Mouse (Mus musculus): Measurements from ENCODE around the gene Arhgap9. TPM values are rescaled to one million over a fixed set of nuclear protein-coding genes. Genes with fewer than 3 reads are reported as not detected.
A peak's percentile ranks its signal among the peaks of the same experiment; 100 is the strongest.

Gene Arhgap9
- total and polyA plus RNA-seq, 2 experiments: 1.5 to 2.1 TPM

- no peak overlapping the region for H3K9ac ChIP-seq (ENCODE audit: low read depth, low read length)
- TF ChIP-seq POLR2A (IDR thresholded peaks at IDR 0.05; ENCODE audit: extremely low read depth, insufficient read depth, low read length): no peak
- TF ChIP-seq CTCF (IDR thresholded peaks at IDR 0.05; ENCODE audit: low read depth, low read length): no peak
- DNase-seq (ENCODE audit: extremely low read depth, low read depth, low spot score): no peak
- H3K4me3 ChIP-seq (ENCODE audit: insufficient read depth, low read depth, low read length): no peak overlapping the region
- 0 out of 2 replicates have a peak, but pooled peaks cover 2% of the 10 kb centered on the region for H3K79me2 ChIP-seq (ENCODE audit: control insufficient read depth, insufficient read depth, low read length)
- no peaks in the 10 kb centered on the region for H3K36me3 ChIP-seq (ENCODE audit: control insufficient read depth, insufficient read depth, low read length)
- no peak overlapping the region for H3K27ac ChIP-seq (replicated peaks; ENCODE audit: insufficient read depth, low read depth, low read length)
- WGBS: 83% methylated on average over 13 of the region's 13 CpGs
- peaks cover 14% of the 10 kb centered on the region for H3K27me3 ChIP-seq (ENCODE audit: control insufficient read depth, insufficient read depth, low read length)
- peaks cover 7% of the 10 kb centered on the region; the same call in 1 of the 2 replicates for H3K4me1 ChIP-seq (ENCODE audit: control insufficient read depth, insufficient read depth, low read length)
Observed at GRCm38 (mm10) chr10:127322178-127322577, 414 bp downstream of the Arhgap9 start.

- Histone ChIP-seq H3K79me2 (ENCODE audit: control insufficient read depth, insufficient read depth, low read length) (0 out of 2 replicates have a peak, but pooled peaks cover 2% of the 10 kb centered on the region), H3K27ac (replicated peaks; ENCODE audit: insufficient read depth, low read depth, low read length) (peak overlapping the region; percentile 64), H3K9ac (ENCODE audit: low read depth, low read length) (0 out of 2 replicates have a peak overlapping the region, but pooled peaks have one; percentile 8)
Observed at GRCm38 (mm10) chr10:127322669-127323068, 905 bp downstream of the Arhgap9 start.

DNA sequence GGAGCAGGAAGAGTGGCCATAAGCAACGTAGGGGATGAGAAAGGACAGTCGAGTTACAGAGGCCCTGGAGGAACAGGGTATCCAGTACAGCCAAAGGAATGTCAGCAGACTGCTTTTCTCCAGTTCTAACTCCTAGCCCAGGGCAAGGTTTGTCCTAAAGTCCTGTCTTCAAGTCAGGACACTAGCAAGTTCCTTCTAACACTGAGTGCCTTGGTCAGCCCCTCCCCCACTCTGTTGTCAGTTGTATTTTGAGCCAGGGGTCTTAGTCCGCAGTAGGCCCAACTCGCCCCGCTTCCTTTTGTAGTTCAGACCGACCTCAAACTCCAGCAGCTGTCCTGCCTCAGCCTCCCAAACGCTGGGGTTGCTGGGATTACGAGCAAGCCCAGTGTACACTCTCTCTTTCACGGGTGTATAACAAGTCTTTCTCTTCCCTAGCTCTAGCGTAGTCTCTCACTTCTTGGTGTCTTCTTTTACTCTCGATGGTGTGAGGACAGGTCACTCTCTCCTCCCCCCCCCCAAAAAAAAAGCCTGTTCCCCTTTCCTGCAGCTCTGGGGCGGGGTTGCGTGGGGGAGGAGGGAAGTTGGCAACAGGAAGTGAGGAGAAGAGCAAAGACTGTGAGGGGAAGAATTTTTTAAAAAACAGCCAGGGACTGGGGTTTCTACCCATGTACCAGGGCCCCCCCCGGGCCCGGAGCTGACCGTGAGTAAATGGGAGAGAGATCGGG is 1.5 kb downstream of the Arhgap9 start:
- 67% methylated on average over 17 of the region's 17 CpGs for WGBS
- Histone ChIP-seq H3K36me3 (ENCODE audit: control insufficient read depth, insufficient read depth, low read length) (no peaks in the 10 kb centered on the region), H3K79me2 (ENCODE audit: control insufficient read depth, insufficient read depth, low read length) (0 out of 2 replicates have a peak, but pooled peaks cover 2% of the 10 kb centered on the region), H3K4me1 (ENCODE audit: control insufficient read depth, insufficient read depth, low read length) (peaks cover 7% of the 10 kb centered on the region; the same call in 1 of the 2 replicates), H3K27me3 (ENCODE audit: control insufficient read depth, insufficient read depth, low read length) (peaks cover 14% of the 10 kb centered on the region), H3K4me3 (ENCODE audit: insufficient read depth, low read depth, low read length) (peak overlapping the region; percentile 37), H3K9ac (ENCODE audit: low read depth, low read length) (peak overlapping the region; percentile 8; the same call in 1 of the 2 replicates), H3K27ac (replicated peaks; ENCODE audit: insufficient read depth, low read depth, low read length) (peak overlapping the region; percentile 64)
- TF ChIP-seq POLR2A (IDR thresholded peaks at IDR 0.05; ENCODE audit: extremely low read depth, insufficient read depth, low read length) (no peak), CTCF (IDR thresholded peaks at IDR 0.05; ENCODE audit: low read depth, low read length) (no peak)
- DNase-seq (ENCODE audit: extremely low read depth, low read depth, low spot score): no peak

More at GRCm38 (mm10) chr10:127322669-127323068, 905 bp downstream of the Arhgap9 start:
- Histone ChIP-seq H3K4me1 (ENCODE audit: control insufficient read depth, insufficient read depth, low read length) (peaks cover 7% of the 10 kb centered on the region; the same call in 1 of the 2 replicates), H3K4me3 (ENCODE audit: insufficient read depth, low read depth, low read length) (no peak overlapping the region), H3K27me3 (ENCODE audit: control insufficient read depth, insufficient read depth, low read length) (peaks cover 14% of the 10 kb centered on the region), H3K36me3 (ENCODE audit: control insufficient read depth, insufficient read depth, low read length) (no peaks in the 10 kb centered on the region)
- TF ChIP-seq CTCF (IDR thresholded peaks at IDR 0.05; ENCODE audit: low read depth, low read length) (no peak), POLR2A (IDR thresholded peaks at IDR 0.05; ENCODE audit: extremely low read depth, insufficient read depth, low read length) (no peak)
- DNase-seq (ENCODE audit: extremely low read depth, low read depth, low spot score): no peak
- WGBS: 75% methylated on average over 4 of the region's 4 CpGs

DNA sequence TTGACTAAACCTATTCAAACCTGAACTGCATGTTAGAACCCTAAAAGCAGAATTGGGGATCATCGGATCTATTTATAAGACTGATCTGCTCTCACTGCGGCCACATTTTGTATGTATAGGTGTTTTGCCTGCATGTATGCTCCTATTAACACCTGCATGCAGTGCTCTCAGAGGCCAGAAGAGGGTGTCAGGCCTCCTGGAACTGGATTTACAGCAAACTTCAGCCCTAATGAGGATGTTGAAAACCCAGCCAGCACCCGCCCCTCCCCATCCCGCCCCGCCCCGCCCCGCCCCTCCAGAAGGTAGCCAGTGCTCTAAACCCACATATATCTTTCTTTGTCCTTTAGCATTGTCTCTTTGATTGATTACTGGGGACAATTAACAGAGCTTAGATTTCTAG is 2.7 kb downstream of the Arhgap9 start:
- 20% methylated on average over 7 of the region's 7 CpGs for WGBS
- Histone ChIP-seq H3K27me3 (ENCODE audit: control insufficient read depth, insufficient read depth, low read length) (peaks cover 14% of the 10 kb centered on the region), H3K4me1 (ENCODE audit: control insufficient read depth, insufficient read depth, low read length) (peaks cover 7% of the 10 kb centered on the region; the same call in 1 of the 2 replicates), H3K36me3 (ENCODE audit: control insufficient read depth, insufficient read depth, low read length) (no peaks in the 10 kb centered on the region), H3K4me3 (ENCODE audit: insufficient read depth, low read depth, low read length) (no peak overlapping the region), H3K9ac (ENCODE audit: low read depth, low read length) (no peak overlapping the region), H3K27ac (replicated peaks; ENCODE audit: insufficient read depth, low read depth, low read length) (no peak overlapping the region), H3K79me2 (ENCODE audit: control insufficient read depth, insufficient read depth, low read length) (0 out of 2 replicates have a peak, but pooled peaks cover 2% of the 10 kb centered on the region)
- peak; percentile 63; the same call in 1 of the 2 replicates for TF ChIP-seq CTCF (IDR thresholded peaks at IDR 0.05; ENCODE audit: low read depth, low read length)
- no peak for TF ChIP-seq POLR2A (IDR thresholded peaks at IDR 0.05; ENCODE audit: extremely low read depth, insufficient read depth, low read length)
- peak; percentile 56 for DNase-seq (ENCODE audit: extremely low read depth, low read depth, low spot score)

DNA sequence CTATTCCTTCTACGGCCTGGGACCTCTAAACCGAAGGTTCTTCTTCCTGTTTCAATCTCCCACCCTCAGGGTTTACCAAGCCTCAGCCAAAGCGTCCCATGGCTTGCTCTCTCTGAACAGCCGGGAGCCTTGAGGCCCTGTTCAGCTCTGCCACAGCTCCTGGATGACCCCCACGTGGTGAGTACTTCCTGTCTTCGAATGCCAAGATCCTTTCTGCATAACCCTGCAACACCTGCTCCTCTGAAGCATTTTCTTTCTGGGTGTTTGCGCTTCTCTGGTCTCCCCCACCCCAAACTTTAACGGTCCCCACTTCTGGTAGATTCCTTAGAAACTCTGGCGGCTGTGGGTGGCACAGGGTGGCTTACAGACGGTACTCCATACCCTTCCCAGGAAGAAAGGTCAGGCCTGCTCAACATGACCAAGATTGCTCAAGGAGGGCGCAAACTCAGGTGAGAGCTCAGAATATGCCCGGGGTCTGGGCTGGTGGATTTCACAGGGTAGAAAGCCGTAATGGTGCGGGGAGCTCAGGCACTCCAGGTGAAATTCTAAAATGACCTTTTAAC is 3.8 kb downstream of the Arhgap9 start:
- no peak for DNase-seq (ENCODE audit: extremely low read depth, low read depth, low spot score)
- Histone ChIP-seq H3K27ac (replicated peaks; ENCODE audit: insufficient read depth, low read depth, low read length) (no peak overlapping the region), H3K4me3 (ENCODE audit: insufficient read depth, low read depth, low read length) (no peak overlapping the region), H3K4me1 (ENCODE audit: control insufficient read depth, insufficient read depth, low read length) (peaks cover 7% of the 10 kb centered on the region; the same call in 1 of the 2 replicates), H3K27me3 (ENCODE audit: control insufficient read depth, insufficient read depth, low read length) (peaks cover 14% of the 10 kb centered on the region), H3K79me2 (ENCODE audit: control insufficient read depth, insufficient read depth, low read length) (0 out of 2 replicates have a peak, but pooled peaks cover 2% of the 10 kb centered on the region), H3K36me3 (ENCODE audit: control insufficient read depth, insufficient read depth, low read length) (no peaks in the 10 kb centered on the region), H3K9ac (ENCODE audit: low read depth, low read length) (no peak overlapping the region)
- whole genome bisulfite sequencing: 58% methylated on average over 14 of the region's 14 CpGs
- TF ChIP-seq POLR2A (IDR thresholded peaks at IDR 0.05; ENCODE audit: extremely low read depth, insufficient read depth, low read length): no peak
- no peak for TF ChIP-seq CTCF (IDR thresholded peaks at IDR 0.05; ENCODE audit: low read depth, low read length)

Data from liver, adult 2 months (tissue).